Mouse (Mus musculus): Measurements from ENCODE around the gene Olfr692. TPM values are rescaled to one million over a fixed set of nuclear protein-coding genes. Genes with fewer than 3 reads are reported as not detected.

The Olfr692 gene
- total and polyA plus RNA-seq, 2 experiments = not detected

- DNase-seq (ENCODE audit: extremely low read depth, low read depth, low spot score) = no peak
- TF ChIP-seq CTCF (IDR thresholded peaks at IDR 0.05; ENCODE audit: low read depth, low read length) = no peak
- TF ChIP-seq POLR2A (IDR thresholded peaks at IDR 0.05; ENCODE audit: extremely low read depth, insufficient read depth, low read length) = no peak
- Histone ChIP-seq H3K4me3 (ENCODE audit: insufficient read depth, low read depth, low read length) (no peak overlapping the region), H3K79me2 (ENCODE audit: control insufficient read depth, insufficient read depth, low read length) (no peaks in the 10 kb centered on the region), H3K27me3 (ENCODE audit: control insufficient read depth, insufficient read depth, low read length) (no peaks in the 10 kb centered on the region), H3K9ac (ENCODE audit: low read depth, low read length) (no peak overlapping the region), H3K4me1 (ENCODE audit: control insufficient read depth, insufficient read depth, low read length) (no peaks in the 10 kb centered on the region), H3K36me3 (ENCODE audit: control insufficient read depth, insufficient read depth, low read length) (no peaks in the 10 kb centered on the region), H3K27ac (replicated peaks; ENCODE audit: insufficient read depth, low read depth, low read length) (no peak overlapping the region)
- 79% methylated on average over 2 of the region's 2 CpGs for WGBS
Measured at GRCm38 (mm10) chr7:105361713-105362112, 6.3 kb upstream of the Olfr692 start.

GRCm38 (mm10) chr7:105367268-105367667 lies 762 bp upstream of the Olfr692 start:
- 88% methylated on average over 5 of the region's 5 CpGs for WGBS
- TF ChIP-seq CTCF (IDR thresholded peaks at IDR 0.05; ENCODE audit: low read depth, low read length) = no peak
- TF ChIP-seq POLR2A (IDR thresholded peaks at IDR 0.05; ENCODE audit: extremely low read depth, insufficient read depth, low read length) = no peak
- no peaks in the 10 kb centered on the region for H3K27me3 ChIP-seq (ENCODE audit: control insufficient read depth, insufficient read depth, low read length)
- H3K4me3 ChIP-seq (ENCODE audit: insufficient read depth, low read depth, low read length) = no peak overlapping the region
- H3K79me2 ChIP-seq (ENCODE audit: control insufficient read depth, insufficient read depth, low read length) = no peaks in the 10 kb centered on the region
- no peaks in the 10 kb centered on the region for H3K4me1 ChIP-seq (ENCODE audit: control insufficient read depth, insufficient read depth, low read length)
- DNase-seq (ENCODE audit: extremely low read depth, low read depth, low spot score) = no peak
- H3K36me3 ChIP-seq (ENCODE audit: control insufficient read depth, insufficient read depth, low read length) = no peaks in the 10 kb centered on the region
- H3K27ac ChIP-seq (replicated peaks; ENCODE audit: insufficient read depth, low read depth, low read length) = no peak overlapping the region
- no peak overlapping the region for H3K9ac ChIP-seq (ENCODE audit: low read depth, low read length)

- no peaks in the 10 kb centered on the region for H3K27me3 ChIP-seq (ENCODE audit: control insufficient read depth, insufficient read depth, low read length)
- no peak for DNase-seq (ENCODE audit: extremely low read depth, low read depth, low spot score)
- no peak overlapping the region for H3K4me3 ChIP-seq (ENCODE audit: insufficient read depth, low read depth, low read length)
- no peak overlapping the region for H3K27ac ChIP-seq (replicated peaks; ENCODE audit: insufficient read depth, low read depth, low read length)
- no peak overlapping the region for H3K9ac ChIP-seq (ENCODE audit: low read depth, low read length)
- H3K36me3 ChIP-seq (ENCODE audit: control insufficient read depth, insufficient read depth, low read length) = no peaks in the 10 kb centered on the region
- 93% methylated on average over 4 of the region's 4 CpGs for WGBS
- no peaks in the 10 kb centered on the region for H3K4me1 ChIP-seq (ENCODE audit: control insufficient read depth, insufficient read depth, low read length)
- TF ChIP-seq CTCF (IDR thresholded peaks at IDR 0.05; ENCODE audit: low read depth, low read length) (no peak), POLR2A (IDR thresholded peaks at IDR 0.05; ENCODE audit: extremely low read depth, insufficient read depth, low read length) (no peak)
- no peaks in the 10 kb centered on the region for H3K79me2 ChIP-seq (ENCODE audit: control insufficient read depth, insufficient read depth, low read length)
Measured at GRCm38 (mm10) chr7:105368521-105368920, 491 bp downstream of the Olfr692 start.

GRCm38 (mm10) chr7:105372912-105373311 lies 4.9 kb downstream of the Olfr692 start:
- TF ChIP-seq CTCF (IDR thresholded peaks at IDR 0.05; ENCODE audit: low read depth, low read length) (no peak), POLR2A (IDR thresholded peaks at IDR 0.05; ENCODE audit: extremely low read depth, insufficient read depth, low read length) (no peak)
- H3K9ac ChIP-seq (ENCODE audit: low read depth, low read length) = no peak overlapping the region
- no peak overlapping the region for H3K27ac ChIP-seq (replicated peaks; ENCODE audit: insufficient read depth, low read depth, low read length)
- no peaks in the 10 kb centered on the region for H3K4me1 ChIP-seq (ENCODE audit: control insufficient read depth, insufficient read depth, low read length)
- no peak overlapping the region for H3K4me3 ChIP-seq (ENCODE audit: insufficient read depth, low read depth, low read length)
- H3K36me3 ChIP-seq (ENCODE audit: control insufficient read depth, insufficient read depth, low read length) = peaks cover 5% of the 10 kb centered on the region; the same call in 1 of the 2 replicates
- WGBS = 87% methylated on average over 1 of the region's 1 CpGs
- H3K27me3 ChIP-seq (ENCODE audit: control insufficient read depth, insufficient read depth, low read length) = no peaks in the 10 kb centered on the region
- no peak for DNase-seq (ENCODE audit: extremely low read depth, low read depth, low spot score)
- H3K79me2 ChIP-seq (ENCODE audit: control insufficient read depth, insufficient read depth, low read length) = no peaks in the 10 kb centered on the region

- DNase-seq (ENCODE audit: extremely low read depth, low read depth, low spot score) = peak; percentile 55
- Histone ChIP-seq H3K9ac (ENCODE audit: low read depth, low read length) (no peak overlapping the region), H3K4me3 (ENCODE audit: insufficient read depth, low read depth, low read length) (no peak overlapping the region), H3K4me1 (ENCODE audit: control insufficient read depth, insufficient read depth, low read length) (no peaks in the 10 kb centered on the region), H3K36me3 (ENCODE audit: control insufficient read depth, insufficient read depth, low read length) (peaks cover 11% of the 10 kb centered on the region; the same call in 1 of the 2 replicates), H3K79me2 (ENCODE audit: control insufficient read depth, insufficient read depth, low read length) (no peaks in the 10 kb centered on the region), H3K27me3 (ENCODE audit: control insufficient read depth, insufficient read depth, low read length) (no peaks in the 10 kb centered on the region), H3K27ac (replicated peaks; ENCODE audit: insufficient read depth, low read depth, low read length) (no peak overlapping the region)
- no peak for TF ChIP-seq POLR2A (IDR thresholded peaks at IDR 0.05; ENCODE audit: extremely low read depth, insufficient read depth, low read length)
- TF ChIP-seq CTCF (IDR thresholded peaks at IDR 0.05; ENCODE audit: low read depth, low read length) = no peak
- 24% methylated on average over 4 of the region's 4 CpGs for WGBS
Measured at GRCm38 (mm10) chr7:105373509-105373908, 5.5 kb downstream of the Olfr692 start.

GRCm38 (mm10) chr7:105373976-105374375 lies 5.9 kb downstream of the Olfr692 start:
- H3K79me2 ChIP-seq (ENCODE audit: control insufficient read depth, insufficient read depth, low read length) = no peaks in the 10 kb centered on the region
- 94% methylated on average over 3 of the region's 3 CpGs for WGBS
- H3K27me3 ChIP-seq (ENCODE audit: control insufficient read depth, insufficient read depth, low read length) = no peaks in the 10 kb centered on the region
- H3K4me1 ChIP-seq (ENCODE audit: control insufficient read depth, insufficient read depth, low read length) = no peaks in the 10 kb centered on the region
- no peak overlapping the region for H3K27ac ChIP-seq (replicated peaks; ENCODE audit: insufficient read depth, low read depth, low read length)
- no peak overlapping the region for H3K4me3 ChIP-seq (ENCODE audit: insufficient read depth, low read depth, low read length)
- TF ChIP-seq POLR2A (IDR thresholded peaks at IDR 0.05; ENCODE audit: extremely low read depth, insufficient read depth, low read length) = no peak
- no peak for TF ChIP-seq CTCF (IDR thresholded peaks at IDR 0.05; ENCODE audit: low read depth, low read length)
- DNase-seq (ENCODE audit: extremely low read depth, low read depth, low spot score) = no peak
- H3K9ac ChIP-seq (ENCODE audit: low read depth, low read length) = no peak overlapping the region
- H3K36me3 ChIP-seq (ENCODE audit: control insufficient read depth, insufficient read depth, low read length) = peaks cover 14% of the 10 kb centered on the region

All from liver, adult 2 months (tissue).